Mouse (Mus musculus) urinary bladder, postnatal 36 days (tissue): Measurements from ENCODE around the gene Srpr.
A peak's percentile ranks its signal among the peaks of the same experiment; 100 is the strongest.

Source experiments
- DNase-seq, 2 experiments: peaks; one replicate each; pipeline ENCODE4 v3.0.0; 2022; ENCODE audit warnings: low spot score in 2 of 2, mixed read lengths in 1 of 2

Srpr gene

DNA sequence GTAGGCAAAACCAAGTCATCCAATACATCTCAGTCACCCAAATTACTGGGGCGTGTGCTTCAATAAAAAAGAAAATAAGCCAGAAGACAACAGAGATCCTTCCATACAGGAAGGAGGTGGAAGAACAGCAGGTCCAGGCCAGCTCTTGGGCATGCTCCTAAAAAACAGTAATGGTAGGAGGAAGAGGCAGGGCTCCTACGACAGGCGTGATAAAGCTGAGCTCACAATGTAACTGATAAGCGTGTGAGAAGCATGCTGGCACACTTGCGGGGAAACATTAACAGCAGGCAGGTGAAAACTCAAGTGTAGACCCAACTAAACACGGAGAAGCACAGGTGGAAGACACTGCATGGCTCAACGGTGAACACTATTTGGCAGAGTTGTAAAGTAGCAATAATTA is 57.4 kb downstream of the Srpr start:
- no peak for DNase-seq

- DNase-seq: no peak
These were observed 62.4 kb downstream of the Srpr start for GRCm38 (mm10) chr9:35262418-35262817.

DNA sequence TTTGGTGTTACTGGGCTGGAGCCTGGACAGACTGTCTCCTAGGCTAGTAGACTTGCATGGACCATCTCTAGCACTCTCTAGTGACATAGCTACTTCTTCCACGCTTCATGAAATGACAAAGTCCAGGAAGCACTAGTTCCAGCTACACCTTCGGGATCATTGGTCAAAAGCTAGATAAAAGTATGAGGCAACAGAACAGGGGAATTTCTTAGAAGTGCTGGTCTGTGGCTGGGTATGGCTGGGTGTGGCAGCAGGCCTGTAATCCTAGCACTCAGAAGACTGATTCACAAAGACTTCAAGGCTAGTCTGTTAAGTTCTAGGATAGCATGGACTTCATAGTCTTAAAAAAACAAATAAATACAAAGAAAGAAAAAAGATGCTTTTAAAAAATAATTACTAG is 63.5 kb downstream of the Srpr start:
- no peak for DNase-seq

GRCm38 (mm10) chr9:35264509-35264908 is 64.5 kb downstream of the Srpr start:
- DNase-seq: no peak

GRCm38 (mm10) chr9:35267146-35267975 is 67.4 kb downstream of the Srpr start, which contains the start of the genes Fam118b and Rpusd4:
Fam118b (minus strand) TSS chr9:35267805.
Rpusd4 (plus strand) TSS chr9:35267865.
- DNase-seq: peak; percentile 75 to 91

DNA sequence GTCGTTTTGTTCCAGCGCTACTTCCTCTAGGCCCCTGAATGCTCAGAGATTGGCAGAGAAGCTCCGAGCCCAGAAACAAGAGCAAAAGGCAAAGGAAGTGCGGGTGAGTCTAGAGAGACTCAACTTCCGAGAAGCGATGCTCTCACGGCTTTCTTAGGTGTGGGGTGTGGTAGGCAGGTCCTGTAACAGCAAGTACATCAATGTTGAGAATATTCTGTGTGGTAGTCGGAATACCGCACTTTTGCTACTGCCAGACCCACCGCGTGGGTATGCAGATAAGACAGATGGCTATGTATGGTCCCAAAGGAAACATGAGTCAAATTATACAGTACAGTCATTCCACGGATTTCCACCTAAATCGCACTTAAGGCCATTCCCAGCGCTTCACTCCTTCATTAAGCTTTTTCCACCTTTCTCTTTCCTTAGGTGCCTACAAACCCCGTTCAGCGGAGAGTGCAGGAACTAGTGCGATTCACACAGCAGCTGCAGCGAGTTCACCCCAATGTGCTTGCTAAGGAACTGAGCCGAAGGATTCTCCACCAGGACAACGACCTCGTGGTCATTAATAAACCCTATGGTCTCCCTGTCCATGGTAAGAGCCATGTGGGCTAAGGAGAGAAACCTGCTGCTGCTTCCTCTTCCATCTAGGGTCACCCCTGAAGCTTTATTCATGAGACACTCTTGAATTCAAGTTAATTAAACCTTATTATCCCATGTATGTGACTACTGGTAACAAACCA is 68.2 kb downstream of the Srpr start:
- DNase-seq: no peak

- DNase-seq: no peak
These were observed 77.9 kb downstream of the Srpr start for GRCm38 (mm10) chr9:35277855-35278365.

DNA sequence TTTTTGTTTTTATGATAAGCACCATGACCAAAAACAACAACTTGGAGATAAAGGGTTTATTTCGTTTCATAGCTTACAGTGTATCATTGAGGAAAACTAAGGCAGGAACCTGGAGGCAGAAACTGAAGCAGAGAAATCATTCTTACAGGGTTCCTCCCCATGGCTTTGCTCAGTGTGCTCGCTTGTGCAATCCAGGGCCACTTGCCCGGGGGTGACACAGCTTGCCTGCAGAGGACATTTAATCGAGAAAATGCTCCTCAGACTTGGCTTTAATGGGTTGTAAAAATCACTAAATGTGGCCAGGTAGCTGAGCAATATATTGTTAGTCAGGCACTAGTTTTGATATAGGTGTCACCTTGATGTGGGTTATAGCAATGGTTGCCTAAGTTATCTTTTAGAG is 78.5 kb downstream of the Srpr start:
- DNase-seq: peak in 1 of 2 experiments; percentile 52

DNA sequence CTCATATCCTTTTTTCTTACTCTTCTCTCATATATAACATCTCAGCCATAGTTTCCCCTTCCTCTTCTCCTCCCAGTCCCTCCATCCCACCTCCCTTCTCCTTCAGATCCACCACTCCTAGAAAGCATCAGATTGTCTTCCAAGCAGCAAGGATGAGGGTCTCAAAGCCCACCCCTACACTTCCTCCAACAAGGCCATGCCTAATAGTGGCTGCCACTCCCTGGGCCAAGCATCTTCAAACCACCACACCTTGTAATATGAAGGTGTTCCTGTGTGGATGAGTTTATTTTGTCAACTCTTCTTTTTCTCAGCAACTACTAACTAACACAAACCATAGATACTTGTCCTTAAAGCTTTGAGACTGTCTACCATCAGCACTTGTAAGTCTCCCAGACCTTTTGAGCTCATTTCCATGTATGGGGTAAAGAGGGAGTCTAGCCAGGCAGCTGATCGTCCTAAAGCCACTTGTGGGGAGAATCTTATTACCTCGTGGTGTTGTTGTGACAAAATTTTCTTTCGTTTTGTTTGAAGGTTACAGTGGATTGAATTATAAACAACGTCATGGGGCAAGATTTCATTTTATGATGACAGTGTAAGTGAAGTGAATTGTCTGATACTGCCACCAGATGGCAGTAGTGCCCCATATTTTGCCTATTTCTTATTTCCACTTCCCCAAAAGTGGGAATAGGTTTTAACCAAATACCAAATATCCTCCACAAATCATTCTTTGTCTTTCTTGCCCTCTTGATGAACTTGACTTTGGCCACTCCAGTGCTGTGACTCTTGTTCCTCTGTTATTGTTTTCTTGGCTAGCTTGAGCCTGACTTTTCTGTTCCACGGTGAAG is 82.3 kb downstream of the Srpr start:
- peak; percentile 38 to 51 for DNase-seq

DNA sequence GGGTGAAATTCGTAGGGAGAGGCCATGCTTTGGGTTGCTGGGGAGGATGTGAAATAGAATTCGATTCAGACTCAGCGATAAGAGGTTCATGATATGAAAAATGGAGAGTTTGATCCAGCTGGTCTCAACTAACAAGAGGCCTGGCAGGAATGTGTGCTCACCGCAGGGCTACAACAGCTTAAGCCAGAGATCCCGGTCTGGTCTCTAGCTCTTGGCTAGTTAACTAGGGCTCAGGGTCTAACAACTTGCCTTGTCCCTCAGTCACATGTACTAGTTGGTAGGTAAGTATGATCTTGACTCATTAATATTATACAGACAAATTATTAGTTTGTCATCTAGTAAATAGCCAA is 82.9 kb downstream of the Srpr start:
- no peak for DNase-seq

GRCm38 (mm10) chr9:35283415-35284069 is 83.6 kb downstream of the Srpr start:
- DNase-seq: no peak

DNA sequence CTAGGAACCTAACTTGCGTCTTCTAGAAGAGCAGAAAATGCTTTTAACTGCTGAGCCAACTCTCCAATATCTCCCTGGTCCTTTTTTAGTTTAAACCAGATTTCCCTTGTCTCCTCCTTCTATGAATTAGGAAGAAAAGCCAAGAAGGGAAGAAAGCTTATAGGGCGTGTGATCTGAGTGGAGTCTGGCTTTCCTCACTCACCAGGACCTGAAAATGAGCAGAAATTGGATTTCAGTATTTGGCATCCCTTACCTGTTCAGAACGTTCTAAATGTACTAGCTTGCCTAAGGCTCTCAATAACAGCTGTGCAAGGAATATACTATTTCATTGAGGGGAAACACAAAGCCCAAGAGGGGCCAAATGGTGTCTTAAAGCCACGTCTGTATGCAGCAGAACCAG is 84.4 kb downstream of the Srpr start:
- no peak for DNase-seq

- no peak for DNase-seq
These were observed 86.4 kb downstream of the Srpr start for GRCm38 (mm10) chr9:35286351-35286750.

GRCm38 (mm10) chr9:35289992-35290391 is 90.0 kb downstream of the Srpr start:
- no peak for DNase-seq

DNA sequence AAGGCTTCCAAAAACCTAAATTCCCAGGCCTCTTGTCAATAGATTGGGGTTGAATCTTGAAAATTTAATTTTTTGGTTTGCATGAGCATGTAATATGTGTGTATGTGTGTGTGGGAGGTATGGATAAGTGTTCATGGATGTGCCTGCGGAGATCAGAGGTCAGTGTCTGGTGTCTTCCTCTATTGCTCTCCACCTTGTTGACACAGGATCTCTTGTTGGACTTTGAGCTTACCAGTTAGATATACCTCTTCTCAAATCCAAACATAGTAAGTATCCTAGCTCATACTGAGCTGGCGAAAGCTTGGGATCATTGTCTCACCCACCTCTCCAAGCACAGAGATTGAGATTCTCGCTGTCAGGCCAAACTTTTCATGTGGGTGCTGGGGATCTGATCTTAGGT is 90.4 kb downstream of the Srpr start:
- DNase-seq: no peak

- no peak for DNase-seq
These were observed 90.9 kb downstream of the Srpr start for GRCm38 (mm10) chr9:35290916-35291315.

DNA sequence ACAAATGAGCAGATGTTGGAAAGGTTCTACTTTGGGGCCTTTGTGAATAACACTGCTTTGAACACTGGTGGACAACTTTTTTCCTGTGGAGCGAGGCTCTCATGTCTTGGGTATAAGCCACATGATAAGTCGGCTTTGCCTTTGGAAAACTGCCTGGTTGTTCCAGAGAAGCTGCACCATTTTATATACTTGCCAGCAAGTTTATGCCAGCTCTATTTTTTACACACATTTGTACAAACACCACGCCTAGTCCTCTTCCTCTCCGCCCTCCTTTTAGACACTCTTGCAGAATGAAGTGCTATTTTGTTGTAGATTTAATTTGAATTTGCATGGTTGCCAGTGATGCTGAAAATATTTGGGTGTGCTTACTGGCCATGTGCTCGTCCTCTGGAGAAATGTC is 93.5 kb downstream of the Srpr start:
- DNase-seq: no peak
